Mouse (Mus musculus): ENCODE results near the gene Prkd2. TPM values are rescaled to one million over a fixed set of nuclear protein-coding genes. Genes with fewer than 3 reads are reported as not detected.

Gene Prkd2
- total RNA-seq, 2 experiments from 2014 or later: 3.9 to 8.2 TPM

GRCm38 (mm10) chr7:16848579-16848978 is 5.9 kb downstream of the Prkd2 start:
- DNase-seq: peak; percentile 74
- Histone ChIP-seq H3K27ac (no peak overlapping the region), H3K4me3 (no peak overlapping the region)
- intact Hi-C loops (cut with DNase I): no loop called here
- TF ChIP-seq CTCF (IDR thresholded peaks at IDR 0.05): peak; percentile 78

- DNase-seq: no peak
- intact Hi-C loops (cut with DNase I): no loop called here
- Histone ChIP-seq H3K4me3 (no peak overlapping the region), H3K27ac (no peak overlapping the region)
- no peak for TF ChIP-seq CTCF (IDR thresholded peaks at IDR 0.05)
These were observed 8.9 kb downstream of the Prkd2 start for GRCm38 (mm10) chr7:16851636-16852035.

GRCm38 (mm10) chr7:16853302-16853831 is 10.7 kb downstream of the Prkd2 start:
- DNase-seq: no peak
- TF ChIP-seq CTCF (IDR thresholded peaks at IDR 0.05): no peak
- intact Hi-C loops (cut with DNase I): no loop called here
- Histone ChIP-seq H3K27ac (peak overlapping the region; percentile 16; the same call in 1 of the 2 replicates), H3K4me3 (no peak overlapping the region)

GRCm38 (mm10) chr7:16858336-16858735 is 15.6 kb downstream of the Prkd2 start:
- no peak overlapping the region for H3K27ac ChIP-seq
- H3K4me3 ChIP-seq: no peak overlapping the region
- TF ChIP-seq CTCF (IDR thresholded peaks at IDR 0.05): peak; percentile 73
- intact Hi-C loops (cut with DNase I): no loop called here
- peak; percentile 66 for DNase-seq

- Histone ChIP-seq H3K4me3 (no peak overlapping the region), H3K27ac (no peak overlapping the region)
- TF ChIP-seq CTCF (IDR thresholded peaks at IDR 0.05): peak; percentile 80
- intact Hi-C loops (cut with DNase I): no loop called here
- DNase-seq: no peak
These were observed 17.4 kb downstream of the Prkd2 start for GRCm38 (mm10) chr7:16859902-16860651.

- Histone ChIP-seq H3K27ac (no peak overlapping the region), H3K4me3 (no peak overlapping the region)
- no peak for TF ChIP-seq CTCF (IDR thresholded peaks at IDR 0.05)
- intact Hi-C loops (cut with DNase I): no loop called here
- no peak for DNase-seq
These were observed 24.8 kb downstream of the Prkd2 start for GRCm38 (mm10) chr7:16867488-16867887.

GRCm38 (mm10) chr7:16869497-16869896 is 26.8 kb downstream of the Prkd2 start:
- DNase-seq: no peak
- Histone ChIP-seq H3K4me3 (no peak overlapping the region), H3K27ac (no peak overlapping the region)
- no peak for TF ChIP-seq CTCF (IDR thresholded peaks at IDR 0.05)
- intact Hi-C loops (cut with DNase I): no loop called here

- DNase-seq: peak; percentile 8
- no peak overlapping the region for H3K27ac ChIP-seq
- no peak for TF ChIP-seq CTCF (IDR thresholded peaks at IDR 0.05)
- H3K4me3 ChIP-seq: no peak overlapping the region
- intact Hi-C loops (cut with DNase I): no loop called here
These were observed 28.9 kb downstream of the Prkd2 start for GRCm38 (mm10) chr7:16871600-16871999.

GRCm38 (mm10) chr7:16872478-16872877 is 29.8 kb downstream of the Prkd2 start:
- intact Hi-C loops (cut with DNase I): no loop called here
- no peak overlapping the region for H3K4me3 ChIP-seq
- no peak for TF ChIP-seq CTCF (IDR thresholded peaks at IDR 0.05)

GRCm38 (mm10) chr7:16873392-16873791 is 30.7 kb downstream of the Prkd2 start:
- intact Hi-C loops (cut with DNase I): no loop called here
- DNase-seq: peak; percentile 7
- H3K4me3 ChIP-seq: no peak overlapping the region
- H3K27ac ChIP-seq: no peak overlapping the region
- no peak for TF ChIP-seq CTCF (IDR thresholded peaks at IDR 0.05)

More at GRCm38 (mm10) chr7:16872478-16872877, 29.8 kb downstream of the Prkd2 start:
- DNase-seq: peak; percentile 9
- H3K27ac ChIP-seq: no peak overlapping the region

- intact Hi-C loops (cut with DNase I): loop anchor here (1.0 to 2.0 kb wide), 2 partner anchors 18 to 41 kb away; no protein-coding TSS in a partner anchor
- TF ChIP-seq CTCF (IDR thresholded peaks at IDR 0.05): no peak; the same call in 1 of the 2 replicates
- peak; percentile 88 for DNase-seq
- Histone ChIP-seq H3K27ac (peak overlapping the region; percentile 85), H3K4me3 (peak overlapping the region; percentile 64)
These were observed 31.5 kb downstream of the Prkd2 start for GRCm38 (mm10) chr7:16874190-16874589.

- TF ChIP-seq CTCF (IDR thresholded peaks at IDR 0.05): peak; percentile 38; the same call in 1 of the 2 replicates
These were observed 32.1 kb downstream of the Prkd2 start for GRCm38 (mm10) chr7:16874756-16875309.

GRCm38 (mm10) chr7:16875310-16875325 is 32.4 kb downstream of the Prkd2 start, which contains the start of gene Dact3:
Dact3 (plus strand) TSS chr7:16875317.
- intact Hi-C loops (cut with DNase I): loop anchor here (2.0 kb wide), 1 partner anchor 40 kb away; no protein-coding TSS in a partner anchor
- TF ChIP-seq CTCF (IDR thresholded peaks at IDR 0.05): no peak
- peak within 1 kb of the TSS; percentile 87 for H3K4me3 ChIP-seq
- no peak for DNase-seq
- peak within 1 kb of the TSS; percentile 85 for H3K27ac ChIP-seq

More at GRCm38 (mm10) chr7:16874756-16875309, 32.1 kb downstream of the Prkd2 start:
- Histone ChIP-seq H3K27ac (peak overlapping the region; percentile 85), H3K4me3 (peak overlapping the region; percentile 87)
- intact Hi-C loops (cut with DNase I): loop anchor here (1.0 to 2.0 kb wide), 2 partner anchors 17 to 40 kb away; no protein-coding TSS in a partner anchor
- peak; percentile 100 for DNase-seq

Measured in gastrocnemius, adult 2 months (tissue).